Mouse (Mus musculus) gastrocnemius, postnatal 25 days (tissue): ENCODE data around the gene Catsperd. TPM values are rescaled to one million over a fixed set of nuclear protein-coding genes. Genes with fewer than 3 reads are reported as not detected.

Source experiments
- DNase-seq: peaks from one replicate; pipeline ENCODE4 v3.0.0; 2022
- total RNA-seq, 2 experiments: library from RNA; stranded (reverse); gene quantifications; 1 replicate in 1 of 2; 2 replicates in 1 of 2; pipeline ENCODE4 v1.2.3; 2021

Catsperd gene
- total RNA-seq, 2 experiments from 2014 or later = not detected

DNA sequence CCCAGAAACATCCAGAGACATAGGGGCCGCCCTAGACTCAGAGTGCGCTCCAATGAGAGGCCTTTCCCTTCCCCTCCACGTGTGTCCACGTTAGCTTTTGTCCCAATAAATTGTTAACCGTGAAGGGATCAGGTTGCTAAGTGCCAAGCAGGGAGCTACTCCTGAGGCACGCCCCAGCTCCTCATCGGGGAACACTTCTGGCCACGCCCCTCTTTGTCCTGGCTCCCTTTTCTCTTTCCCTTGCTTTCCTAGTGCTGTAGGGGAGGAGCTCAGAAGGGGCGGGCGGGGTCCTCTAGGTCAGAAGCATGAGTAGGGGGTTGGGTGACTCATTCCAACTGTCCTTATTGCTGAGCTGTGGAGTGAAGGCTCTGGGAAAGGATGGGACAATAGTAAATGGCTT lies 36.4 kb downstream of the Catsperd start:
- DNase-seq = no peak

DNA sequence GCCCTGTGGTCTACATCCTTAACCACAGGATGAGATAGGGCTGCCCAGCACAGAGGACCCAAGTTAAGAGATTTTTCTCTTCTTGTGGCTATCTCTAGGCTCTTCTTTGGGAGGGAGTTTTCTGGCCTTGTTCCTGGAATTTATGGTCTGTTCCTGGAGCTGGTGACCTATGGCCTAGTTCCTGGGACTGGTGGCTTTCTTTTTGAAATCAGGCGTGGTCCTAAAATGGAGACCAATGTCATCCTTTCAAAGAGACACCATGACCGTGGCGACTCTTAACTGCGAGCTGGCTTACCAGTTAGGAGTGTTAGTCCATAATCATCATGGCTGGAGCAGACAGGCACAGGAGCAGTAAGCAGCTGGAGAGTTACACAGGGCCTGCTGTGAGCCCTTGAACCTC lies 38.4 kb downstream of the Catsperd start:
- no peak for DNase-seq

GRCm38 (mm10) chr17:56667591-56667990 lies 39.6 kb downstream of the Catsperd start:
- DNase-seq = no peak

DNA sequence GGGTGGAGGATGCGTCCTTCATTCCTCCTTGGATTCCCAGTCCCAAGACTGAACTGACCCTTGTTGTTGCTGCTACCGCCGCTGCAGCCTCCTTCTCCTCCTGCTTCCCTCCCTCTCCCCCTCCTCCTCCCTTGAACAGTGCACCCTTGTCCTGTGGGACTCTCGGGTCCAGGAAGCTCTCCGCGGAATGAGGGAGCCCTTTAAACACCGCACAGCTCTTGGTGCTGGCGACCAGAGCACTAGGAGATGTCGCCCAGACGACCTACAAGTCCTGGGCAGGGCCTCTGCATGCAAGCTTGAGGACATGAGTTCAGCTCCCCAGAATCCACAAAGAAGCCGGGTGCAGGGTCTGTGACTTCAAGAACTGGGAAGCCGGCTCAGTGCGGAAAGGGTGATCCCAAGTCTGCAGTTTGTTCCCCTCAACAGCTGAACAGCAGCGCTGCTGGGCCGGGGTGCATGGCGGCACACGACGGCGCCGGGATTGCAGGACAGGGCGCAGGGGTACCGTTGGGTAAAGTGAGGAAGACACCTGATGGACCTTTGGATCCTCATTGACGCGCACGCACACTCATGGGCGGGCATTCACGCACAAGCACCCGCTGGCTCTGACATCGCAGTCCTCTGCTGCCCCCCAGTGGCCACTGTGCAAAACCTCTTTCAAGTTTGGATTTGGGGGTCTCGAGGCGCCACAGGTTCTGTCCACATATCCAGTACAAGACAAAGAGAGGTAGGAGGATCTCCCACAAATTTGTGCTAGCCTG lies 40.6 kb downstream of the Catsperd start:
- peak; percentile 51 for DNase-seq

GRCm38 (mm10) chr17:56669766-56670165 lies 41.8 kb downstream of the Catsperd start:
- no peak for DNase-seq

GRCm38 (mm10) chr17:56672941-56673646 lies 45.2 kb downstream of the Catsperd start, which contains the start of gene Ranbp3:
Gene Ranbp3 (plus strand): TSS chr17:56673294.
- peak; percentile 100 for DNase-seq

GRCm38 (mm10) chr17:56673647-56674416 lies 45.9 kb downstream of the Catsperd start:
- no peak for DNase-seq

DNA sequence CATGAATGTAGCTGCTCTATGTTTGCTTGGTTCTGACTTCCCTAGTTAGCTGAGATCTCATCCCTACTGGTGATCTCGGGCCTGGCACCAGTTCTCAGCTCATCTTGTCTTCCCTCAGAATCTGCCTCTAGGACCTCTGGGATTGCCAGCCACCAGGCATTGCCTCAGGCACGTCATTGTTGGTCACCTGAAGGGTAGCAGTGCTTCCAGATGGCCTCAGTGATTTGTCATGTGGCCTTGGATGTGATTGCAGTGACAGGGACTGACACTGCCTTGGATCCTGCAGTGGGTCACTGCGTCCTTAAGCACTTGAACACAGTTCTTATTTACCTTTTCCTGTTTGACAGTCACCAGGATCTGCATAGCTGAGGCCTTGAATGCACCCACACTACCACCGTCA lies 53.8 kb downstream of the Catsperd start:
- DNase-seq = no peak

GRCm38 (mm10) chr17:56682880-56683279 lies 54.9 kb downstream of the Catsperd start:
- no peak for DNase-seq

DNA sequence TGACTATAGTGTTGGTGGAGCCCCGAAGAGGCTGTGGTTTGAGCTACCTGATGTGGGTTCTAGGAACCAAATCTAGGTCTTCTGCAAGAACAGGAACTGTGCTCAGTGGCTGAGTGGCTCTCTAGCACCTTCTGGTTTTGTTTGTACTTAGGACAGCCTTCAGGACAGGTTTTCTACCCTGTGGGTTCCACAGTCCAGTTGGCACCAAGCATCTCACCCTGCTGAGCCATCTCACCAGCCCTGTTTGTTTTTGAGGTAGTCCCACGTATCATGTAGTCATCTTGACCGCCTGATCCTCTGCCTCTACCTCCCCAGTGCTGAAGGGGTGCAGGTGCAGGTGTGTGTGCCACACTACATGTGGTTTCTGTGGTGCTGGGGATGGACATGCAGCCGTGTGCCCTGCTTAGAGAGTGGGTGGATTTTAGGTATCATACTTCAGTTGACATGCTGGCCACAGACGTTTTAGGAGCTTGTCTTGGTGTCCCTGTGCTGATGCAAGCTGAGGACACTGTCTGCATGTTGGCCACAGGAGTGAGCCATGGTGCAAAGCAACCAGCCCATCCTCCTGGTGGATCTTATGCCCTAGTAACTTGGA lies 55.7 kb downstream of the Catsperd start:
- no peak for DNase-seq

DNA sequence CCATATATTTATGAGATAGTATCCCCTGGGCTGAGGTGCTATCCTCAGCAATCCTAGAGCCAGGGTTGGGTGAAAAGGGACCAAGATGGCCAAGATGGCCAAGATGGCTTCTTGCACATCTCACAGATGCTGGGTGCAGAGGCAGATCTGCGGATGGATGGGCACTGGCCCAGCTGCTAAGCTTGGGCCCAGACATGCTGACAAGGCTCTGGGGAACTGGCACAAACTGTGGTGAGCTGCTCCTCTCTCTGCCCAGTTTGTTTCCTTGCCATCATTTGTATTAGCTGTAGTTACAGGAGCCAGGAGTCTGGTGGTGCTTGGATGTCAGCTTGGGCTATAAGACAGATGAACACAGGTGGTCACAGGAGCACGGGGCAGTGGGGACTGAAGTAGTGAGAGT lies 56.7 kb downstream of the Catsperd start:
- peak; percentile 40 for DNase-seq

GRCm38 (mm10) chr17:56686801-56687200 lies 58.9 kb downstream of the Catsperd start:
- no peak for DNase-seq

- DNase-seq = no peak
Observed at GRCm38 (mm10) chr17:56688045-56688444, 60.1 kb downstream of the Catsperd start.

DNA sequence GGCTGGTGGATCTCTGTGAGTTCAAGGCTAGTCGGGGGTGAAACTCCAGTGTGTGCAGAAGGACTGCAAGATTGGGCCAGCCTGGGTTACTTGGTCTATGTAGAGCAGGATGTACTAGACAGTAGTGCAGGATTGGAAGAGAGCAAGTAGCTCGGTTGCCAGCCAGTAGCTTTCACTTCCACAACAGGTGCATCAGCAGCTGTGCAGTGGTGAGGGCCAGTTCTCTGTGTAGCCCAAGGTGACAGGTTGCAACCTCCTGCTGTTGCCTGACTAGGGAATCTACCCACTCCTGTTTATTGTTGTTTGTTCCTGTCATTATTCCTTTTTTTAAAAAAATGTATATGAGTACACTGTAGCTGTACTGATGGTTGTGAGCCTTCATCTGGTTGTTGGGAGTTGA lies 60.7 kb downstream of the Catsperd start:
- DNase-seq = no peak

DNA sequence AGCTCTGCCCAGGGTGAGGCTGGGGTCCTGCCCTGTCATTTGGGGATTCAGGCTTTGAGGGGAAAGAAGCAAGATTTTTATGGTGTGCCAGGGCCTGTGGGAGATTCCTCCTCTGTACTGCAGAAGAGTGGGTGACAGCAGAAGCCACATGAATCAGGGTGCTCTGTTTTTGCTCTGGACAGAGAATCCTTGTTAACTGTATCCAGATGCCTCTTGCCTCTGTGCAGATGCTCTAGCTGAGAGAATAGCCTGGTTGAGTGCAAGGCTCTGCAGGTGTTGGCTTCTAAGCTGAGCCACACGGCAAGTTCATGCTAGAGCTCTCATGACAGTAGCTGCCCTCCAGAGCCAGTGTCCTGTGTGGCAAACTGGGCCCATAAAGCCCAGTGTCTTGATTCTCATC lies 65.5 kb downstream of the Catsperd start:
- no peak for DNase-seq

GRCm38 (mm10) chr17:56693851-56694310 lies 65.9 kb downstream of the Catsperd start:
- DNase-seq = peak; percentile 56

- DNase-seq = no peak
Observed at GRCm38 (mm10) chr17:56700451-56700850, 72.5 kb downstream of the Catsperd start.

GRCm38 (mm10) chr17:56703038-56703437 lies 75.1 kb downstream of the Catsperd start:
- DNase-seq = no peak

- no peak for DNase-seq
Observed at GRCm38 (mm10) chr17:56706515-56706914, 78.6 kb downstream of the Catsperd start.

- DNase-seq = no peak
Observed at GRCm38 (mm10) chr17:56708692-56709091, 80.7 kb downstream of the Catsperd start.

DNA sequence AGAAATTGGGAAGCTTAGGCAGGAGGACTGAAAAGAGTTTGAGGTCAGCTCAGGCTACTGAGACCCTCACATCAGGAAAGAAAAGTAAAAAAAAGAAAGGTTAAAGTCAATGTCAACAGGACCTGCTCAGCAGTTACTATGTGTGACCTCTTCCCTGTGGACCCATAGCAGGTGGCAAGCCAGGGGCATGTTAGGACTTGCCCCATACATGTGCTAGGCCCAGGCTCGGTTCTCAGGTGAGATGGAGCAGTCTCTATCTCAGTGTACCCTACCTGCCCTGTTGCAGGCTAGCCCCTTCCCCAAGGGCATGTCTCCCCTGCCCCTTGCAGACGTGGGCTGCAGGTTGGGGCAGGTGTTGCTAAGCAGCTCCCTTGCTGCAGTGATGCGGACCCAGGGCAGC lies 81.8 kb downstream of the Catsperd start:
- DNase-seq = no peak
